Mouse (Mus musculus): Measurements from ENCODE around the gene Kif1bp. TPM values are rescaled to one million over a fixed set of nuclear protein-coding genes. Genes with fewer than 3 reads are reported as not detected.

The Kif1bp gene
- total RNA-seq (2023), result 23.1 to 31.8 TPM (median 26.9 TPM) in 4 replicates

DNA sequence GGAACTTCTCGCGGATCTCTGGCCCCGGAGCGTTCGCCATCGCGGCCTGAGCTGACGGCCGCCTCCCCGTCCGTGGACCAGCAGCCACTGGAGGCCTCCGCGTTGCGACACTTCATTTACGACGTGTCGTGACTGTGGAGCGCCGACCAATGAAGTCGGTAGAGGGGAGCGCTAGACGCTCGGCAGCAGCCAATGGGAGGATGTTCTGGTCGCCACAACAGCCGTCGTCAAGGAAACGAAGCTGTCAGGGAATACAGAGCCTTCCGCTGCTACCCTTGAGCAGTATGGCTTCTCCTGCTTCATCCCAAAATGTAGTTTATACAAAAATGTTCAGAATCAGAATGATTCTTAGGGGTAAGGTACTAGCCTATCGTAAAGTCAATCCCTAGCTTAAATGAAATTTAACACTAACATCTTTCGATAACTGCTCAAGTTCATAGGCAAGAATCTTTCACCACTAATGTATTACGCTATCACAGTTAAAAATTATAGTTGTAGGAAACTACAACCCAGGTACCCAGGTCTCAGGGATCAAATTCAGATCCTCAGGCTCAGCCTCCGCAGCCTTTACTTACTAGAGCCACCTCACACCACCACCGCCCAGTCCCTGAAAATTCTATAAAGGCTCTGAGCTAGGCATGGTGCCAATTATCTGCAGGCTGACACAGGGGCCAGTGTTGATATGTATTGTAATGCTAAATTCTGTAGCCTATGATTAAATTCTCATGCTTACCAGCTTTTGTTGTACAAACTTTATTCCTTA, at the start of gene Kif1bp:
Kif1bp (minus strand) TSS at position 120 of the 763 bp plus-strand sequence.

DNA sequence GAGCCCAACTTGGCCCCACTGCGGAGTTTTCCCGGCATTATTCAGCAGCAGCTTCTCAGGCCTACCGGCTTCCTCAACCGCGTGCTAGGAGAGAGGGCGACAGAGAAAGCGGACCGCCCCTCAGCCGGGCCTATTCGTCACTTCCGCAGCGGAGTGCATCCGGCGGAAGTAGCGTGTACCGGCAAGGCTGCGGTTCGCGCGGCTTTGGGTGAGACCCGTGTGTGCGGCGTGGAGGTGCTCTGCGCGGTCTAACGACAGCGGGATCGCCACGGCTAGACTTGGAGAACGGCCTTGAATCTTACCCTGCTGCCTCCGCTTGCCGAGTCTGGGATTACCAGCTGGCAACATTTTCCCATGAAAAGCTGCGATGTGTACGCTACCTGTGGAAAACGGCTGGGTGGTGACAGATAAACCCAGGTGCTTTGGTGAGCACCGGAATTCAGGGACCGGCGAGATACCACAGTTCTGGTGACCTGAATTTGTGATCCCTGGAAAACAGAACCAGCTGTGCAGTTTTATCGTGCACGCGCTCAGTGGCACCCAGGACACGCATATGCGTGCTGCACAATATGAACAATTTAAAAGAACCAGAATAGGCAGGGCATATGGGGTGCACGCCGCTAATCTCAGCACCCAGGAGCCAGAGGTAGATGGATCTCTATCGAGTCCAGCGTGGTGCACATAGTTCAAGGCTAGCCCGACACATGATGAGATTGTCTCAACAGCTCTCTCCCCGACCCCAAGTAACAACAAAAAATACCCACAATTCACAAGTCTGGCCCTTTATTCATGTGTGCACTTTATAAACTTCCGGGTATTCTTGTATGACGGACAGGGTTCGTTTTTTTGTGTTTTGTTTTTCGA, 24.2 kb upstream of the Kif1bp start, which contains the start of gene Ddx21:
Ddx21 (minus strand) TSS at position 105 of the 864 bp plus-strand sequence.

DNA sequence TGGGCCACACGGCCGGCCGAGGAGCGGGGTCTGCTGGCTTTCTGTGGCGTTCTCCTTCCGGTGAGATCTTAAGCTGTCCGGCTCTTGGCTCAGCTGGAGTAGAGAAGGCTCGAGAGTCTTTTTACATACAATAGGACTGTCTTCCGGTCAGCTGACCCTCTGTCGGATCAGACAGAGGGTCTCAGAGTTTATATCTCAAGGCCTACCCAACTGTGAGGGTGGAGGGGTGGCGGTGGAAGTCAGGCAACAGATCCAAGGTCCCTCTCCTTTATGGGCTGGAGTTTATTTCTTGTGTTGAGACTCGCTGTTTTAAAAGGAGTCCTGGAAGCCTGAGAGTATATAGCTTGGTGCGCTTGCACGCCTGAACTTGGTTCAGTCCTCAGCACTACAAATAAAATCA, 50.9 kb downstream of the Kif1bp start, which contains the start of gene Srgn:
Srgn (minus strand) TSS at position 101 of the 400 bp plus-strand sequence.

Other genes with a start within 250 kb of the Kif1bp start
- 32.2 to 37.0 TPM (median 33.7 TPM) in 4 replicates for gene Hk1, start 198.5 kb downstream of the Kif1bp start, total RNA-seq (2023)
- gene Hkdc1, start 156.0 kb downstream of the Kif1bp start, total RNA-seq (2023), result not detected in 4 replicates
- 0.31 to 0.72 TPM (median 0.64 TPM) in 4 replicates for gene 4930507D05Rik, start 129.0 kb downstream of the Kif1bp start, total RNA-seq (2023)
- 25.9 to 30.0 TPM (median 26.8 TPM) in 4 replicates for gene Supv3l1, start 128.7 kb downstream of the Kif1bp start, total RNA-seq (2023)
- 34.2 to 36.3 TPM (median 35.3 TPM) in 4 replicates for gene Vps26a, start 91.7 kb downstream of the Kif1bp start, total RNA-seq (2023)
- gene Srgn, start 51.0 kb downstream of the Kif1bp start, total RNA-seq (2023), result 691 to 743 TPM (median 721 TPM) in 4 replicates
- gene Ddx21, start 23.8 kb upstream of the Kif1bp start, total RNA-seq (2023), result 153 to 161 TPM (median 158 TPM) in 4 replicates
- 150 to 167 TPM (median 153 TPM) in 4 replicates for gene Ddx50, start 72.8 kb upstream of the Kif1bp start, total RNA-seq (2023)
- gene Stox1, start 147.7 kb upstream of the Kif1bp start, total RNA-seq (2023), result 0.25 TPM in 1 of 4 replicates, not detected in the others
- 134 to 161 TPM (median 151 TPM) in 4 replicates for gene Ccar1, start 213.8 kb upstream of the Kif1bp start, total RNA-seq (2023)